Mouse (Mus musculus): Measurements from ENCODE around the gene Map7. TPM values are rescaled to one million over a fixed set of nuclear protein-coding genes. Genes with fewer than 3 reads are reported as not detected.

Map7 gene
- total RNA-seq, 1 experiment from 2014 or later, result 23.4 TPM

GRCm38 (mm10) chr10:20233451-20233850 is 85.2 kb downstream of the Map7 start:
- no peak for DNase-seq

GRCm38 (mm10) chr10:20234466-20234865 is 86.2 kb downstream of the Map7 start:
- no peak for DNase-seq

GRCm38 (mm10) chr10:20235656-20236055 is 87.4 kb downstream of the Map7 start:
- DNase-seq, result no peak

DNA sequence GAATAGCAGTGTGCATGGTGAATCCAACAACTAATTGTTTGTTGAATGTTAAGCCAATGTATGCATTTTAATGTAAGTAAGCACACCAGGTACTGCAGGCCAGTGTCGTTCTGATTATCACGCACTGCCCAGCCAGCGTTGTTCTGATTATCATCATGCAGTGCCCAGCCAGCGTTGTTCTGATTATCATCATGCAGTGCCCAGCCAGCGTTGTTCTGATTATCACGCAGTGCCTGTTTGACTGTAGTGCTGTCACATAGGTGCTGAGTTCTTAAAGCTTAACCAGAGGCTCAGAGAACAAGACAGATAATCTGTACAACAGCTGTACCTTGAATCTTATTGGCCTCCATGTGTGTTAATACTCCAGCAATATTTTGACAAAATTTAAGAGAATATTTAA is 88.0 kb downstream of the Map7 start:
- no peak for DNase-seq

- no peak for DNase-seq
Measured at GRCm38 (mm10) chr10:20238281-20238680, 90.0 kb downstream of the Map7 start.

GRCm38 (mm10) chr10:20240858-20241257 is 92.6 kb downstream of the Map7 start:
- no peak for DNase-seq

DNA sequence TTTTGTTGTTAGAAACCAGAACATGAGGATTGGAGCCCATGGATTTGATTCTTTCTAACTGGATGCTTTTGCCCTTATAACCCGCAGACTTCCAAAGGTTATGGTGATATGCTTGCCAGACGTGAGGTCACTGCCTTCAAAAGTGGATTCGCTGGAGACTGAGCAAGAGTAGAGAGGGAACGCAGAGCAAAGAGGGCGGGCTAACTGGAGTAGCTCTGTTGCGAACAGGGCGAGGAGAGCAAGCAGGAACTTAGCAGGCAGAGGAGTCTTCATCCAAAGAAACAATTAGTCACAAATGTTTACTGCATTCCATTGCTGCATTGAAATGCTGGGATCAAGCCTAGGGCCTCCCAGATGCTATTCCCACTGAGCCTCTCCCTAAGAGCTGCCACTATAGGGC is 95.0 kb downstream of the Map7 start:
- no peak for DNase-seq

DNA sequence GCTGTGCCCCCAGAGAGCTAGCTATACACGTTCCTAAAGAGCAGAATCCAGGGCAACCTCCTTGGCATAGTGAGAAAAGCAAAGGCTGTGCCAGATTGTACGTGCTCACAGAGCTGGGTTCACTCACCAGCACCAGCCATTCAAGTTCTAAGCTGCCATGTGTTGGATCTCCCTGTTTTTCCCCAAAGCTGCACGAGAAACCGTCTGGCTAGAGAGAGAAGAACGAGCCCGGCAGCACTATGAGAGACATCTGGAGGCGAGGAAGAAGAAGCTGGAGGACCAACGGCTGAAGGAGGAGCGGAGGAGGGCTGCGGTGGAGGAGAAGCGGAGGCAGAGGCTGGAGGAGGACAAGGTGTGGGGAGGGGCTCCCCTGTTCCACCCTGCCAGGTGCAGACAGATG is 96.8 kb downstream of the Map7 start:
- DNase-seq, result no peak

- DNase-seq, result no peak
Measured at GRCm38 (mm10) chr10:20249091-20249490, 100.8 kb downstream of the Map7 start.

DNA sequence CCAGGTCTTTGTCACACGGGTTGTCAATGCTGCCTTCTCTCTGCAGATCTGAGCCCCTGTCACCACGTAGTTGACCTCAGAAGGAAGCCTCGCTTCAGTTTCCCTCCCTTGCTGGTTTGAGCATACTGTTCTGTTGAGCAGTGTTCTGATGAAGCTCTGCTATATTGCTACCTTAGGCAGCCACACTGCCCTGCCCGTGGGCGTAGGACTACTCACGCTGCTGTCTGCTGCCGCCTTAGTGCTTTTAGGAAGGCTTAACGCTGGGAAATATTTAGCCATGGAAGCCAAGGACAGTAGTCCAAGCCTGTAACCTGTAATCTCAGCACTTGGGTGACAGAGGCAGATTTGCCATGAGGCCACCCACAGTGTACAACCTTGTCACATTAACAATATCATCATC is 107.3 kb downstream of the Map7 start:
- no peak for DNase-seq

DNA sequence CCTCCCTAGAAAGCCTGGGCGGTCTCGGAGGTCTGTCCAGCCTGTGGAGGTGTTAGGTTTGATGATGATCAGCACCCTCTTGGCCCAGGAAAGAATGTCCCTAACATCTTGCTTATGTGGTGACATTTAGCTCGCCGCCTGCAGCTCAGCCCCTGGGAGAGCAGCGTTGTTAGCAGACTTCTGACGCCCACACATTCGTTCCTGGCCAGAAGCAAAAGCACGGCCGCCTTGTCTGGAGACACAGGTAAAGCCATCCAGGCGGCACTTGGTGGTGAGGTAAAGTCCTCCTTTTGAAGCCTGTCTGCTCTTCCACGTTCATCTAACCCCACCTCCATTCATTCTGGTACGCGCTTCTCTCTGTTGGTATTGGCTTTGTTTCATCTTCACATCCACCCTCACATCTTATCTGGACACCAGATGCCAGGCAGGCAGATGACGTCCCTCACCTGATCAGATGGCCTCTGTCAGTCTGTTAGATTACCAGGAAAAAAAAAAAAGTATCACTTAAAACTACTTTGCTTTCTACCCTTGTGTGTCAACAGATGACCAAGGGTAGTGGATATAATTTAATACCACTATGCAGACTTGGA is 108.9 kb downstream of the Map7 start:
- DNase-seq, result no peak

GRCm38 (mm10) chr10:20257721-20258720 is 109.8 kb downstream of the Map7 start:
- no peak for DNase-seq

DNA sequence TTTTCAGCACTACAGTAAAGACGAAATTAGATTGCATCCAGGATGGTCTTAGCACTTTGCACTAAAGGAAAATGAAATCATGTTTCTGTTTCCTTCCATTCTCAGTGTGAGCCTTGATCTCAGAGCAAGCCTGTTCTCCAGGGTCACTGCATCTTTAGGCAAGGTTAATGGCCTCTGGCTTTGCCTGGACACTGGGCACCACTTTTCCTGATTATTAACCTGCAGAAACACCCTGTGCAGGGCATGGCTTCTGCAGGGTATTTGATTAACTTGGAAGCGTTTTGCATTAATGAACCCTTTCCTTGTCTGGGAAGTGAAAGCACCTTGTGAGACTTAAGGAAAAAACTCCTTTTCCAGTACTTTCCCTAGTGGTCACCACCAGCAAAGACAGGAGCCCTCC is 111.2 kb downstream of the Map7 start:
- DNase-seq, result no peak

GRCm38 (mm10) chr10:20262896-20263295 is 114.6 kb downstream of the Map7 start:
- no peak for DNase-seq

DNA sequence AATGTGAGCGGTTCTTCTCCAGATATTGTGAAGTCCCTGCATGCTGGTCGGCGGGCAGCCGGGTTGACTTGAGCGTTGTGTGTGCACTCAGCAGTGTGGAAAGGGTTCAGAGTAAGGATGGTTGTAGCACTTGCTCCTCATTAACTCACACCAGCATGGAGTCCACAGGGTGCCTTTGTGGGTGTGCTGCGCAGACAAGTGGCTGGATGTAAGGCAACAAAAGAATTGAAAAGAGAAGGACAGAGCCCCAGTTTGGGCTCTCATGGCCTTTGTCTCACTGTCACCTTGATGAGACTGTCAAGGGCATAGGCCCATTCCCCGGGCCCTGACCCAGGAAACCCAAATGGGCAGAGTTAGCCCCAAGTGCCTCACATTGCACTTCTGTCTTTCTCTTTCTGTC is 116.2 kb downstream of the Map7 start:
- no peak for DNase-seq

- no peak for DNase-seq
Measured at GRCm38 (mm10) chr10:20267032-20267431, 118.8 kb downstream of the Map7 start.

DNA sequence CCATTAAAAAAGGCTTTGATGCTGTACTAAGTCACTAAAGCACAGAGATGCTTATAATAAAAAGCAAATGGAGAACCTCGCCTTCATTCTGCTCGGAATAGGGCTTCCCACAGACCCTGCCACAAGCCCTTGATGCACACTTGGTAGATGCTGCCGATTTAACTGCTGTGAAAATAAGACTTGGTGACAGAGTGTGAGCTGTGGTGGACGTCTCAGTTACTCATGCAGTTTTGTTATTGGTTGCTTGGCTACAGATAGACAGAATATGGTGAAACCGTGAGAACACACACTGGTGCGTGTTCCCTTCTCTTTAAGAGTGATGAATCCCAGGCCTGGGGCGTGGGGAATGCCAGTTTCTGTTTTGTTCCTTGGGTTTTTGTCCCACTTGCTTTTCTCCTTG is 120.7 kb downstream of the Map7 start:
- no peak for DNase-seq

DNA sequence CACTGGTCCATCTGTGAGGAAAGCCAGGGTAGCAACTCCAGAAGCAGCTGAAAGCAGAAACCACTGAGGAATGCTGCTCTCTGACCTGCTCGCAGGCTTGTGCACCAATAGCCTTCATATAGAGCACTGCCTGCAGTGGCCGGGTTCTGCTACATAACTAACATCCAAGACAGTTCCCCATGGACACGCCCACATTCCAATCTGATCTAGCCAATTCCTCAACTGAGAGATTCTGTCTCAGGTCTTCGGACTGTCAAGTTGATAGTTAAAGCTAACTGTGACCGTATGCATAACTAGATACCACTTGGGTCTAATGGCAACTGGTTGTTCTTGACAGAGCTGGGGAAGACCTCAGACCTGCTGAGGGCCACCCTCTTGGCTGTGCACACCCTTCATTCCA is 124.1 kb downstream of the Map7 start:
- no peak for DNase-seq

DNA sequence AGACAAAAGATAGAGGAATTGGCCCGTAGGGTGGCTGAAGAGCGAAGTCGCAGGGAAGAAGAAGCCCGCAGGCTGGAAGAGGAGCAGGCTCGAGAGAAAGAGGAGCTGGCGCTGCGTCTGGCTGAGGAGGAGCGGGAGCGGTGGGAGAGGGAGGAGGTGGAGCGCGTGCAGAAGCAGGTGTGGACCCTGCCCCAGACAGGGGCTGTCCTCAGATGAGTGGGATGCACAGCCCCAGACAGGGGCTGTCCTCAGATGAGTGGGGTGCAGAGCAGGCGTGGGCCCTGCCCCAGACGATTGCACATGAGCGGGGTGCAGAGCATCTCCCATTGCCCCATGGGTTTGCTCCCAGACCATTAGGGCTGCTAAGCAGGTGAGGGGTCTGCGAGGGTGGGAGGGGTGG is 125.0 kb downstream of the Map7 start:
- no peak for DNase-seq

- no peak for DNase-seq
Measured at GRCm38 (mm10) chr10:20274022-20274421, 125.8 kb downstream of the Map7 start.

DNA sequence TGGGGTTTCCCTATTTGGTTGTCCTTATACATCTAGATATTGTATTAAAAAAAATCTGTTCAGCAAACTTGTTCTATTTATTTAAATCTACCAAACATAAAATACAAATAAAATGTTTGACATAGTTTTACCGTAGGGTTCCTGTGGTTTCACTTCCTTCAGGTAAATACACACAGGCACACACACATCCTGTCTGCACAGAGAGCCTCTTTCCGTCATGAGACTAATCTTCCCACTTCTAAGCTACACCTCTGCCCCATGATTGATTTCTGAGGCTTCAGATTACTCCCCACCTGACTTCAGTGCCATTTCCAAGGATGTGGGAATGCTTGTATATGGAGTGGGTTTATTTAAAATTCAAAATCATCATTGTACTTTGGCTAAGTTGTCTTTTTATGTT is 133.2 kb downstream of the Map7 start:
- no peak for DNase-seq

GRCm38 (mm10) chr10:20285289-20285975 is 137.2 kb downstream of the Map7 start:
- DNase-seq, result no peak
